Mouse (Mus musculus) spleen, adult 2 months (tissue): ENCODE data around the gene Gdpd5. TPM values are rescaled to one million over a fixed set of nuclear protein-coding genes. Genes with fewer than 3 reads are reported as not detected.

Experiments
- DNase-seq, 2 experiments: peaks; one replicate each; pipeline versions ENCODE4 v3.0.0 to v3.0.0-alpha.2; 2012 to 2021; ENCODE audit warnings: low spot score in 2 of 2, low read depth in 1 of 2
- H3K27ac ChIP-seq: fragments of 200-500 bp; 2 replicates; pipeline ENCODE4 v1.5.1; 2012; ENCODE audit warnings: low read length, inconsistent platforms; ENCODE audit not compliant: insufficient read depth
- H3K27me3 ChIP-seq: fragments of 200-500 bp; 2 replicates; pipeline ENCODE4 v1.6.1; 2012; ENCODE audit warnings: mild to moderate bottlenecking, moderate library complexity, low read length, inconsistent platforms; ENCODE audit not compliant: control insufficient read depth, insufficient read depth
- H3K36me3 ChIP-seq: fragments of 200-500 bp; 2 replicates; pipeline ENCODE4 v1.6.1; 2012; ENCODE audit warnings: mild to moderate bottlenecking, low read length, inconsistent platforms; ENCODE audit not compliant: control insufficient read depth, insufficient read depth
- H3K4me1 ChIP-seq: fragments of 200-500 bp; 2 replicates; pipeline ENCODE4 v1.6.1; 2011; ENCODE audit warnings: inconsistent platforms; ENCODE audit not compliant: control insufficient read depth, insufficient read depth, insufficient read length
- H3K4me3 ChIP-seq: fragments of 200-500 bp; 2 replicates; pipeline ENCODE4 v1.5.1; 2011; ENCODE audit warnings: mild to moderate bottlenecking, inconsistent platforms; ENCODE audit not compliant: insufficient read depth, insufficient read length; ENCODE audit errors: extremely low read depth
- CTCF ChIP-seq: fragments of 200-500 bp; IDR thresholded peaks from 2 replicates; pipeline ENCODE4 v1.5.1; 2011; ENCODE audit warnings: mild to moderate bottlenecking, inconsistent platforms; ENCODE audit not compliant: insufficient read depth, insufficient read length, insufficient replicate concordance; ENCODE audit errors: extremely low read depth
- POLR2A ChIP-seq: fragments of 200-500 bp; IDR thresholded peaks from 2 replicates; pipeline ENCODE4 v1.6.1; 2011; ENCODE audit warnings: low read depth, low read length, inconsistent platforms
- WGBS: fragments of 180-500 bp; shearing (Covaris S2); methylation state at CpG from one replicate; pipeline ENCODE4 v1.1.7; 2018; 5-methylcytosine and 5-hydroxymethylcytosine counted together
- polyA plus RNA-seq: library from polyadenylated mRNA; depleted of rRNA; stranded (reverse); fragments of >200 nt; gene quantifications from 2 replicates; pipeline ENCODE4 v1.2.3, GENCODE M21; 2012

Gene Gdpd5
- polyA plus RNA-seq, 1 experiment = 12.0 TPM

DNA sequence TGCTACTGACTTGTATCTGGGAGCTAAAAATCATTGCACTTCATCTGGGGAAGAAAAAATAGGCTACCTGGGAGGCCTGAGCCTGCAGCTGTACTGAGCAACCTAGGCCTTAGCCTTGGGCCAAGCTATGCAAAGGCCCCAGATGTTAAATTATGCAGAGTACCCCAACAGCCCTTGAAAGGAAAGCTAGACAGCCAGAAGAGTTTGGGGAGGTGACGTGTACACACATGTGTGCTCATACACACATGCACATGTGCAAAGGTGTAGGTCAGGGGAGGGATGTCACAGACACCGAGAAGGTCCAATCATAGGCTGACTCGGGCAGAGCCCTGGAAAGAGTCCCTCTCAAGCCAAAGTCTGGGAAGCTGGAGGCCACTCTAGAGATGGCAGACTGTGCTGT is 46.8 kb downstream of the Gdpd5 start:
- Histone ChIP-seq H3K36me3 (no peaks in the 10 kb centered on the region), H3K27ac (no peak overlapping the region), H3K4me3 (no peak overlapping the region), H3K4me1 (peaks cover 4% of the 10 kb centered on the region; the same call in 1 of the 2 replicates), H3K27me3 (no peaks in the 10 kb centered on the region)
- DNase-seq = no peak
- TF ChIP-seq POLR2A (no peak), CTCF (no peak)
- 90% methylated on average over 3 of the region's 3 CpGs for WGBS

GRCm38 (mm10) chr7:99428836-99429235 is 47.6 kb downstream of the Gdpd5 start:
- no peaks in the 10 kb centered on the region for H3K27me3 ChIP-seq
- no peak overlapping the region for H3K27ac ChIP-seq
- TF ChIP-seq POLR2A (no peak), CTCF (no peak)
- no peaks in the 10 kb centered on the region for H3K36me3 ChIP-seq
- no peak for DNase-seq
- peaks cover 4% of the 10 kb centered on the region; the same call in 1 of the 2 replicates for H3K4me1 ChIP-seq
- no peak overlapping the region for H3K4me3 ChIP-seq
- WGBS = 23% methylated on average over 5 of the region's 5 CpGs

- WGBS = 86% methylated on average over 6 of the region's 6 CpGs
- no peak overlapping the region for H3K27ac ChIP-seq
- H3K4me1 ChIP-seq = peaks cover 5% of the 10 kb centered on the region; the same call in 1 of the 2 replicates
- H3K27me3 ChIP-seq = no peaks in the 10 kb centered on the region
- H3K4me3 ChIP-seq = no peak overlapping the region
- no peak for DNase-seq
- TF ChIP-seq POLR2A (no peak), CTCF (no peak)
- H3K36me3 ChIP-seq = no peaks in the 10 kb centered on the region
Observed at GRCm38 (mm10) chr7:99429786-99430185, 48.6 kb downstream of the Gdpd5 start.

- Histone ChIP-seq H3K27ac (no peak overlapping the region), H3K36me3 (no peaks in the 10 kb centered on the region), H3K4me3 (no peak overlapping the region), H3K4me1 (peaks cover 9% of the 10 kb centered on the region; the same call in 1 of the 2 replicates), H3K27me3 (no peaks in the 10 kb centered on the region)
- TF ChIP-seq POLR2A = no peak
- no peak for TF ChIP-seq CTCF
- 91% methylated on average over 11 of the region's 11 CpGs for WGBS
- no peak for DNase-seq
Observed at GRCm38 (mm10) chr7:99430246-99430645, 49.0 kb downstream of the Gdpd5 start.

GRCm38 (mm10) chr7:99432248-99432647 is 51.0 kb downstream of the Gdpd5 start:
- Histone ChIP-seq H3K27ac (no peak overlapping the region), H3K36me3 (no peaks in the 10 kb centered on the region), H3K4me3 (no peak overlapping the region), H3K27me3 (no peaks in the 10 kb centered on the region), H3K4me1 (peaks cover 9% of the 10 kb centered on the region; the same call in 1 of the 2 replicates)
- 56% methylated on average over 14 of the region's 14 CpGs for WGBS
- TF ChIP-seq POLR2A (no peak), CTCF (no peak)
- DNase-seq = no peak

DNA sequence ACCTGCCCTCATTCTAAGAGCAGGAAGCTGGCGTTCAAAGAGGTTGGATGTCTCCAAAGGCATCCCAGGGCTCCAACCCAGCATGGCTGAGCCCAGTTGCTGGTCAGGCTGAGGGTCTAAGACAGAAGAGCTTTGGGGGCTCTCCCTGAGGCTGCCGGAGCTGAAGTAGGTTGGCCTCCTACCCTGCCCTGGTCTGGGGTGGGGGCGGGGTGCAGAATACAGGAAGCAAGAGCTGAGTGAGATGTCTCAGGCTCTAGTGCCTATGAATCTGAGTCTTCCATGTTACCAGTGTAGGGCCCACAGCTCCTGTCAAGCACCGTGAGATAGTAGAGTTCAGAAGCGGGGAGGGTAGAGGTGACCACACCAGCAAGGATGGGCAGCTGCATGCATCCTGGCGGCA is 51.6 kb downstream of the Gdpd5 start:
- 69% methylated on average over 6 of the region's 6 CpGs for WGBS
- peaks cover 9% of the 10 kb centered on the region; the same call in 1 of the 2 replicates for H3K4me1 ChIP-seq
- TF ChIP-seq POLR2A = no peak
- no peak for TF ChIP-seq CTCF
- no peak overlapping the region for H3K4me3 ChIP-seq
- no peak overlapping the region for H3K27ac ChIP-seq
- DNase-seq = no peak
- no peaks in the 10 kb centered on the region for H3K36me3 ChIP-seq
- H3K27me3 ChIP-seq = no peaks in the 10 kb centered on the region

DNA sequence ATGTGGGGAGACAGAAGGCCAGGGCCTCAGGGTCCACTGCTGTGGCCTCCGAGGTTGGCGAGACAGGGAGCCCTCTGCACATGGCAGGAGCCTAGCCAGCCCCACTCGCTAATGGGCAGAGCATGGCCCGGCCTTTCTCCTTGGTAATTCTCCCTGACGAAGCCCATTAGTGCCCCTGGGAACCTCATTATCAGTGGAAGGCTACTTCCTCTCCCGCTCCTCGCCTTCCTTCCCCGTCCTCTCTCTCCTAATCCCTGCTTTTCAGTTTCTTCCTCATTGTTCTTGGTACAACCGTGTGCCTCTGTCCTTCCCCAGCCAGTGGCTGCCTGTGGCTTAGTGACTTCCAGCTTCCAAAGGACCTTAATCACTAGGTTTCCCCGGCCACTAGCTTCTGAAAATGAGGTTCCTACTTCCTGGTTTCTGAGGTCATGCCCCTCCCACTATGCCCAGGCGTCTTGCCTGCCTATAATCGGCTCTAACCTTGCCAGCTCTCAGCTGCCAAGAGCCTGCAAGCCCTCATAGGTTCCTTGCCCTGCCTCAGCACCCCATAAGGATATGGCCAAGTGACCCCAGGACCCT is 53.5 kb downstream of the Gdpd5 start:
- no peak for TF ChIP-seq CTCF
- TF ChIP-seq POLR2A = no peak
- DNase-seq = peak; percentile 22 to 25
- Histone ChIP-seq H3K27ac (no peak overlapping the region), H3K4me1 (peaks cover 9% of the 10 kb centered on the region; the same call in 1 of the 2 replicates), H3K4me3 (no peak overlapping the region), H3K36me3 (no peaks in the 10 kb centered on the region), H3K27me3 (no peaks in the 10 kb centered on the region)
- WGBS = 47% methylated on average over 12 of the region's 12 CpGs
